Mouse (Mus musculus) left cerebral cortex, postnatal 25 days (tissue): Measurements from ENCODE around the gene Kctd2. TPM values are rescaled to one million over a fixed set of nuclear protein-coding genes. Genes with fewer than 3 reads are reported as not detected.

Source experiments
- DNase-seq, 2 experiments: peaks; one replicate each; pipeline ENCODE4 v3.0.0; 2022; ENCODE audit warnings: low spot score in 2 of 2, mixed read lengths in 1 of 2
- intact Hi-C: fragments of 180-260 bp; cut with DNase I; formaldehyde crosslinking; loops from one replicate; pipeline ENCODE4 v1.15.1; 2025
- total RNA-seq, 2 experiments: library from RNA; stranded (reverse); gene quantifications; 2 replicates each; pipeline ENCODE4 v1.2.3; 2021

Gene Kctd2
- total RNA-seq, 2 experiments from 2014 or later, result 70.9 to 72.5 TPM

- intact Hi-C loops, result no loop called here
- DNase-seq, result no peak
These were observed 21.8 kb upstream of the Kctd2 start for GRCm38 (mm10) chr11:115398085-115398484.

- no peak for DNase-seq
- intact Hi-C loops, result no loop called here
These were observed 19.8 kb upstream of the Kctd2 start for GRCm38 (mm10) chr11:115400126-115400525.

GRCm38 (mm10) chr11:115400630-115401391 is 19.1 kb upstream of the Kctd2 start:
- intact Hi-C loops, result no loop called here
- DNase-seq, result peak; percentile 46 to 76

GRCm38 (mm10) chr11:115403338-115404124 is 16.4 kb upstream of the Kctd2 start, which contains the start of gene Mrpl58:
TSS of gene Mrpl58 (plus strand) at chr11:115403752.
- DNase-seq, result peak; percentile 89 to 90
- intact Hi-C loops, result no loop called here

- no peak for DNase-seq
- intact Hi-C loops, result no loop called here
These were observed 14.2 kb upstream of the Kctd2 start for GRCm38 (mm10) chr11:115405723-115406122.

GRCm38 (mm10) chr11:115406858-115407401 is 13.0 kb upstream of the Kctd2 start:
- intact Hi-C loops, result no loop called here
- no peak for DNase-seq

GRCm38 (mm10) chr11:115408266-115408920 is 11.5 kb upstream of the Kctd2 start:
- no peak for DNase-seq
- intact Hi-C loops, result no loop called here

- no peak for DNase-seq
- intact Hi-C loops, result no loop called here
These were observed 10.4 kb upstream of the Kctd2 start for GRCm38 (mm10) chr11:115409556-115409955.

- peak; percentile 45 to 59 for DNase-seq
- intact Hi-C loops, result no loop called here
These were observed 635 bp downstream of the Kctd2 start for GRCm38 (mm10) chr11:115420336-115421190.

GRCm38 (mm10) chr11:115421328-115421727 is 1.4 kb downstream of the Kctd2 start:
- intact Hi-C loops, result no loop called here

GRCm38 (mm10) chr11:115421972-115422371 is 2.0 kb downstream of the Kctd2 start:
- DNase-seq, result no peak
- intact Hi-C loops, result no loop called here

More at GRCm38 (mm10) chr11:115421328-115421727, 1.4 kb downstream of the Kctd2 start:
- DNase-seq, result peak in 1 of 2 experiments; percentile 75

GRCm38 (mm10) chr11:115423091-115423490 is 3.2 kb downstream of the Kctd2 start:
- intact Hi-C loops, result no loop called here
- DNase-seq, result no peak

GRCm38 (mm10) chr11:115424666-115425065 is 4.7 kb downstream of the Kctd2 start:
- intact Hi-C loops, result no loop called here
- DNase-seq, result no peak

- intact Hi-C loops, result no loop called here
- no peak for DNase-seq
These were observed 5.7 kb downstream of the Kctd2 start for GRCm38 (mm10) chr11:115425671-115426070.

GRCm38 (mm10) chr11:115427482-115428331 is 7.8 kb downstream of the Kctd2 start:
- DNase-seq, result peak; percentile 74 to 84
- intact Hi-C loops, result loop anchor here (1.0 kb wide), 1 partner anchor 47 kb away; no protein-coding TSS in a partner anchor

- peak in 1 of 2 experiments; percentile 74 for DNase-seq
- intact Hi-C loops, result no loop called here
These were observed 9.4 kb downstream of the Kctd2 start for GRCm38 (mm10) chr11:115429307-115429706.

GRCm38 (mm10) chr11:115430561-115430960 is 10.6 kb downstream of the Kctd2 start:
- intact Hi-C loops, result no loop called here
- no peak for DNase-seq

GRCm38 (mm10) chr11:115432814-115433213 is 12.9 kb downstream of the Kctd2 start:
- no peak for DNase-seq
- intact Hi-C loops, result no loop called here
